Mouse (Mus musculus): ENCODE data around the gene Havcr2. TPM values are rescaled to one million over a fixed set of nuclear protein-coding genes. Genes with fewer than 3 reads are reported as not detected.

Havcr2 gene
- polyA plus RNA-seq, 1 experiment from 2014 or later = 0.27 TPM

Other genes with a start within 250 kb of the Havcr2 start
- 0.50 and 0.54 TPM in 2 replicates for gene Fndc9, start 219.4 kb upstream of the Havcr2 start, polyA plus RNA-seq (2014; fragmentation: Nextera tagmentation; extraction: Ambion mirVana)
- 55.8 and 66.4 TPM in 2 replicates for gene Cyfip2, start 142.1 kb upstream of the Havcr2 start, polyA plus RNA-seq (2014; fragmentation: Nextera tagmentation; extraction: Ambion mirVana)
- gene Itk, start 65.4 kb upstream of the Havcr2 start, polyA plus RNA-seq (2014; fragmentation: Nextera tagmentation; extraction: Ambion mirVana) = not detected in 2 replicates
- not detected in 2 replicates for gene Fam71b, start 58.4 kb upstream of the Havcr2 start, polyA plus RNA-seq (2014; fragmentation: Nextera tagmentation; extraction: Ambion mirVana)
- gene Med7, start 18.0 kb upstream of the Havcr2 start, polyA plus RNA-seq (2014; fragmentation: Nextera tagmentation; extraction: Ambion mirVana) = 87.4 and 94.7 TPM in 2 replicates
- gene Gm12169, start 69.3 kb downstream of the Havcr2 start, polyA plus RNA-seq (2014; fragmentation: Nextera tagmentation; extraction: Ambion mirVana) = not detected in 2 replicates
- gene BC053393, start 116.6 kb downstream of the Havcr2 start, polyA plus RNA-seq (2014; fragmentation: Nextera tagmentation; extraction: Ambion mirVana) = not detected in 2 replicates
- gene Dppa1, start 174.3 kb downstream of the Havcr2 start, polyA plus RNA-seq (2014; fragmentation: Nextera tagmentation; extraction: Ambion mirVana) = not detected in 2 replicates